Mouse (Mus musculus) lung, postnatal 0 days (tissue): ENCODE data around the gene Lhfpl5. TPM values are rescaled to one million over a fixed set of nuclear protein-coding genes. Genes with fewer than 3 reads are reported as not detected.

Source experiments
- ATAC-seq: fragments of 200-750 bp; cut with Nextera tagmentation; 2 replicates; pipeline ENCODE4 v1.8.0; 2017; ENCODE audit warnings: moderate library complexity
- DNase-seq: peaks from one replicate; pipeline ENCODE4 v3.0.0-alpha.2; 2016; ENCODE audit warnings: low spot score
- H3K27ac ChIP-seq: fragments of 300-500 bp; sonication (generic); 2 replicates; pipeline ENCODE4 v1.5.1; 2014; ENCODE audit warnings: antibody characterized with exemption, mild to moderate bottlenecking, low read length, mixed read lengths
- H3K27me3 ChIP-seq: fragments of 300-500 bp; sonication (generic); replicated peaks from 2 replicates; pipeline ENCODE4 v1.6.1; 2014; ENCODE audit warnings: low read length, mixed read lengths; ENCODE audit not compliant: insufficient read depth
- H3K36me3 ChIP-seq: fragments of 300-500 bp; sonication (generic); 2 replicates; pipeline ENCODE4 v1.6.1; 2014; ENCODE audit warnings: low read length, mixed read lengths; ENCODE audit not compliant: insufficient read depth
- H3K4me1 ChIP-seq: fragments of 300-500 bp; sonication (generic); 2 replicates; pipeline ENCODE4 v1.6.1; 2014; ENCODE audit warnings: antibody characterized with exemption, low read depth, low read length, mixed read lengths; ENCODE audit not compliant: insufficient read depth
- H3K4me2 ChIP-seq: fragments of 300-500 bp; sonication (generic); replicated peaks from 2 replicates; pipeline ENCODE4 v1.6.1; 2014; ENCODE audit warnings: low read depth, mild to moderate bottlenecking, low read length, moderate library complexity, mixed read lengths
- H3K4me3 ChIP-seq: fragments of 300-500 bp; sonication (generic); 2 replicates; pipeline ENCODE4 v1.5.1; 2014; ENCODE audit warnings: low read depth, low read length
- H3K9ac ChIP-seq: fragments of 300-500 bp; sonication (generic); replicated peaks from 2 replicates; pipeline ENCODE4 v1.6.1; 2014; ENCODE audit warnings: low read depth, mild to moderate bottlenecking
- H3K9me3 ChIP-seq: fragments of 300-500 bp; sonication (generic); 2 replicates; pipeline ENCODE4 v1.6.1; 2016; ENCODE audit warnings: low read length, mixed read lengths
- CTCF ChIP-seq: IDR thresholded peaks from 2 replicates; pipeline ENCODE4 v1.5.1; 2016; ENCODE audit warnings: antibody characterized with exemption, mild to moderate bottlenecking
- EP300 ChIP-seq: IDR thresholded peaks from 2 replicates; pipeline ENCODE4 v1.6.1; 2016; ENCODE audit warnings: antibody characterized with exemption, mild to moderate bottlenecking, control low read depth
- WGBS: fragments of 180-500 bp; shearing (Covaris S2); extraction: QIAGEN DNeasy Blood & Tissue Kit; methylation state at CpG from one replicate; pipeline ENCODE4 v1.1.7; 2014; 5-methylcytosine and 5-hydroxymethylcytosine counted together
- polyA plus RNA-seq: library from polyadenylated mRNA; unstranded; fragments of >200 nt; fragmentation: Nextera tagmentation; extraction: Ambion mirVana; gene quantifications from 2 replicates; pipeline ENCODE4 v1.2.1, GENCODE M21; 2015

Lhfpl5 gene
- polyA plus RNA-seq, 1 experiment from 2014 or later: 0.07 TPM

GRCm38 (mm10) chr17:28586509-28586908 lies 11.1 kb downstream of the Lhfpl5 start:
- no peaks in the 10 kb centered on the region for H3K9me3 ChIP-seq
- H3K27me3 ChIP-seq: no peaks in the 10 kb centered on the region
- H3K27ac ChIP-seq: no peak overlapping the region
- H3K9ac ChIP-seq: no peak overlapping the region
- no peaks in the 10 kb centered on the region for H3K4me1 ChIP-seq
- H3K4me3 ChIP-seq: no peak overlapping the region
- ATAC-seq (peak; percentile 40; the same call in 1 of the 2 replicates), DNase-seq (no peak)
- 77% methylated on average over 3 of the region's 3 CpGs for WGBS
- H3K4me2 ChIP-seq: no peak overlapping the region
- TF ChIP-seq EP300 (no peak), CTCF (no peak)
- H3K36me3 ChIP-seq: peaks cover 11% of the 10 kb centered on the region

- no peak for TF ChIP-seq CTCF
- TF ChIP-seq EP300: no peak
- H3K9me3 ChIP-seq: no peaks in the 10 kb centered on the region
- no peak overlapping the region for H3K27ac ChIP-seq
- H3K9ac ChIP-seq: no peak overlapping the region
- peaks cover 19% of the 10 kb centered on the region for H3K36me3 ChIP-seq
- H3K27me3 ChIP-seq: no peaks in the 10 kb centered on the region
- ATAC-seq (no peak), DNase-seq (no peak)
- no peak overlapping the region for H3K4me2 ChIP-seq
- 74% methylated on average over 2 of the region's 2 CpGs for WGBS
- H3K4me3 ChIP-seq: no peak overlapping the region
- no peaks in the 10 kb centered on the region for H3K4me1 ChIP-seq
Measured at GRCm38 (mm10) chr17:28588591-28588990, 13.2 kb downstream of the Lhfpl5 start.

GRCm38 (mm10) chr17:28590596-28590995 lies 15.2 kb downstream of the Lhfpl5 start:
- Histone ChIP-seq H3K36me3 (peaks cover 20% of the 10 kb centered on the region), H3K27ac (no peak overlapping the region), H3K4me2 (no peak overlapping the region), H3K4me1 (no peaks in the 10 kb centered on the region), H3K27me3 (no peaks in the 10 kb centered on the region), H3K9ac (no peak overlapping the region), H3K9me3 (no peaks in the 10 kb centered on the region), H3K4me3 (no peak overlapping the region)
- no peak; the same call in 1 of the 2 replicates for ATAC-seq
- DNase-seq: peak; percentile 15
- WGBS: 64% methylated on average over 3 of the region's 3 CpGs
- TF ChIP-seq EP300 (no peak), CTCF (no peak)

- no peak overlapping the region for H3K27ac ChIP-seq
- no peak overlapping the region for H3K4me3 ChIP-seq
- no peak for TF ChIP-seq EP300
- no peak overlapping the region for H3K4me2 ChIP-seq
- ATAC-seq (no peak), DNase-seq (no peak)
- no peaks in the 10 kb centered on the region for H3K4me1 ChIP-seq
- H3K27me3 ChIP-seq: no peaks in the 10 kb centered on the region
- 88% methylated on average over 5 of the region's 5 CpGs for WGBS
- H3K36me3 ChIP-seq: peaks cover 20% of the 10 kb centered on the region
- no peak overlapping the region for H3K9ac ChIP-seq
- H3K9me3 ChIP-seq: no peaks in the 10 kb centered on the region
Measured at GRCm38 (mm10) chr17:28591476-28591875, 16.0 kb downstream of the Lhfpl5 start.

GRCm38 (mm10) chr17:28592998-28593397 lies 17.6 kb downstream of the Lhfpl5 start:
- no peak for TF ChIP-seq EP300
- TF ChIP-seq CTCF: peak; percentile 89
- no peaks in the 10 kb centered on the region for H3K9me3 ChIP-seq
- ATAC-seq: peak; percentile 55
- H3K4me2 ChIP-seq: no peak overlapping the region
- H3K27me3 ChIP-seq: no peaks in the 10 kb centered on the region
- no peak overlapping the region for H3K27ac ChIP-seq
- peak; percentile 60 for DNase-seq
- H3K4me1 ChIP-seq: no peaks in the 10 kb centered on the region
- H3K36me3 ChIP-seq: peaks cover 20% of the 10 kb centered on the region
- WGBS: 14% methylated on average over 4 of the region's 4 CpGs
- H3K9ac ChIP-seq: no peak overlapping the region
- no peak overlapping the region for H3K4me3 ChIP-seq

- Histone ChIP-seq H3K27me3 (no peaks in the 10 kb centered on the region), H3K4me3 (no peak overlapping the region)
Measured at GRCm38 (mm10) chr17:28593965-28594364, 18.5 kb downstream of the Lhfpl5 start.

GRCm38 (mm10) chr17:28600780-28601179 lies 25.3 kb downstream of the Lhfpl5 start:
- no peaks in the 10 kb centered on the region for H3K4me1 ChIP-seq
- no peaks in the 10 kb centered on the region for H3K27me3 ChIP-seq
- no peak for ATAC-seq
- H3K4me2 ChIP-seq: no peak overlapping the region
- H3K27ac ChIP-seq: no peak overlapping the region
- DNase-seq: no peak
- peaks cover 33% of the 10 kb centered on the region for H3K36me3 ChIP-seq
- no peaks in the 10 kb centered on the region for H3K9me3 ChIP-seq
- no peak for TF ChIP-seq EP300
- TF ChIP-seq CTCF: no peak
- WGBS: 83% methylated on average over 5 of the region's 5 CpGs
- no peak overlapping the region for H3K9ac ChIP-seq
- no peak overlapping the region for H3K4me3 ChIP-seq

More at GRCm38 (mm10) chr17:28593965-28594364, 18.5 kb downstream of the Lhfpl5 start:
- Histone ChIP-seq H3K36me3 (peaks cover 24% of the 10 kb centered on the region), H3K4me1 (no peaks in the 10 kb centered on the region), H3K27ac (no peak overlapping the region), H3K4me2 (no peak overlapping the region), H3K9ac (no peak overlapping the region), H3K9me3 (no peaks in the 10 kb centered on the region)
- 68% methylated on average over 4 of the region's 4 CpGs for WGBS
- DNase-seq: no peak
- TF ChIP-seq CTCF (no peak), EP300 (no peak)
- ATAC-seq: no peak
